Mouse (Mus musculus) MEL (cell line): ENCODE data around the gene Grid1.

ENCODE experiments used
- BHLHE40 ChIP-seq: IDR thresholded peaks from 2 replicates; pipeline ENCODE4 v1.6.1; 2012; ENCODE audit warnings: low read depth, mild to moderate bottlenecking, inconsistent platforms, low read length, improper control_type of control experiment, borderline replicate concordance
- CTCF ChIP-seq, 3 experiments: IDR thresholded peaks in 2 of 3; conservative IDR thresholded peaks in 1 of 3; 2 replicates each; pipeline ENCODE4 v1.5.1; 2011 to 2012; ENCODE audit warnings: low read length in 3 of 3, low read depth in 2 of 3, mild to moderate bottlenecking in 2 of 3, improper control_type of control experiment in 1 of 3, inconsistent platforms in 1 of 3, mixed read lengths in 1 of 3, moderate library complexity in 1 of 3; ENCODE audit not compliant: control insufficient read depth in 1 of 3, insufficient read depth in 1 of 3, poor library complexity in 1 of 3, severe bottlenecking in 1 of 3
- EP300 ChIP-seq, 2 experiments: IDR thresholded peaks; 2 replicates each; pipeline ENCODE4 v1.6.1; 2011; ENCODE audit warnings: improper control_type of control experiment in 2 of 2, low read length in 2 of 2, low read depth in 1 of 2, mild to moderate bottlenecking in 1 of 2
- GATA1 ChIP-seq: IDR thresholded peaks from 2 replicates; pipeline ENCODE4 v1.6.1; 2011; ENCODE audit warnings: low read depth, low read length, improper control_type of control experiment
- HCFC1 ChIP-seq: IDR thresholded peaks from 2 replicates; pipeline ENCODE4 v1.6.1; 2012; ENCODE audit warnings: low read depth, mild to moderate bottlenecking, inconsistent platforms, low read length, improper control_type of control experiment, moderate library complexity
- MAZ ChIP-seq: IDR thresholded peaks from 2 replicates; pipeline ENCODE4 v1.6.1; 2012; ENCODE audit warnings: low read depth, mild to moderate bottlenecking, inconsistent platforms, low read length, improper control_type of control experiment
- MEF2A ChIP-seq: IDR thresholded peaks from 2 replicates; pipeline ENCODE4 v1.6.1; 2014; ENCODE audit warnings: low read depth, mild to moderate bottlenecking, inconsistent platforms, low read length, improper control_type of control experiment; ENCODE audit not compliant: poor library complexity, insufficient replicate concordance, severe bottlenecking; ENCODE audit errors: extremely low read depth
- POLR2A ChIP-seq, 2 experiments: IDR thresholded peaks; 2 replicates each; pipeline ENCODE4 v1.6.1; 2011 to 2012; ENCODE audit warnings: low read length in 2 of 2, mild to moderate bottlenecking in 2 of 2, control low read depth in 1 of 2, improper control_type of control experiment in 1 of 2, low read depth in 1 of 2, moderate library complexity in 1 of 2; ENCODE audit not compliant: control insufficient read depth in 1 of 2, insufficient read depth in 1 of 2, poor library complexity in 1 of 2
- POLR2AphosphoS5 ChIP-seq: IDR thresholded peaks from 2 replicates; pipeline ENCODE4 v1.6.1; 2012; ENCODE audit warnings: low read depth, borderline replicate concordance, mild to moderate bottlenecking, inconsistent platforms, low read length, moderate library complexity, mixed read lengths
- RCOR1 ChIP-seq: IDR thresholded peaks from 2 replicates; pipeline ENCODE4 v1.6.1; 2012; ENCODE audit warnings: low read depth, mild to moderate bottlenecking, inconsistent platforms, low read length, improper control_type of control experiment
- TAL1 ChIP-seq: IDR thresholded peaks from 2 replicates; pipeline ENCODE4 v1.6.1; 2012; ENCODE audit warnings: mild to moderate bottlenecking, inconsistent platforms, low read length, moderate library complexity, mixed read lengths
- USF1 ChIP-seq: IDR thresholded peaks from 2 replicates; pipeline ENCODE4 v1.6.1; 2014; ENCODE audit warnings: low read depth, mild to moderate bottlenecking, inconsistent platforms, low read length, improper control_type of control experiment, moderate library complexity
- ZC3H11A ChIP-seq: IDR thresholded peaks from 2 replicates; pipeline ENCODE4 v1.6.1; 2012; ENCODE audit warnings: low read depth, mild to moderate bottlenecking, inconsistent platforms, low read length, improper control_type of control experiment

GRCm38 (mm10) chr14:34946314-34946583, 126.3 kb downstream of the Grid1 start:
- TF ChIP-seq CTCF (IDR thresholded peaks at IDR 0.05 in 2 of 3, conservative IDR thresholded peaks at IDR 0.05 in 1 of 3; ENCODE audit: control insufficient read depth in 1 of 3, insufficient read depth in 1 of 3, low read depth in 2 of 3, low read length in 3 of 3, poor library complexity in 1 of 3, severe bottlenecking in 1 of 3) (no peak), GATA1 (no peak), TAL1 (no peak), POLR2A (IDR thresholded peaks at IDR 0.05; ENCODE audit: control insufficient read depth in 1 of 2, insufficient read depth in 1 of 2, low read depth in 1 of 2, low read length in 2 of 2, poor library complexity in 1 of 2) (no peak), POLR2AphosphoS5 (no peak), USF1 (no peak), ZC3H11A (no peak), BHLHE40 (no peak), RCOR1 (no peak), EP300 (IDR thresholded peaks at IDR 0.05; ENCODE audit: low read depth in 1 of 2, low read length in 2 of 2) (no peak), MEF2A (no peak), HCFC1 (no peak), MAZ (no peak)
